Mouse (Mus musculus) lung, embryonic 16.5 days (tissue): ENCODE measurements at regions not wholly inside any gene's neighbourhood (a gene's known extent, or its start where the extent isn't known, plus 50 kb on each side); places are given as distances from the start of the nearest gene placed in this dataset.

Experiments
- ATAC-seq: fragments of 200-750 bp; cut with Nextera tagmentation; 2 replicates; pipeline ENCODE4 v1.8.0; 2017; ENCODE audit warnings: low read depth, mild to moderate bottlenecking, moderate library complexity
- H3K27ac ChIP-seq: fragments of 300-500 bp; sonication (generic); 2 replicates; pipeline ENCODE4 v1.5.1; 2014; ENCODE audit warnings: mild to moderate bottlenecking, control low read depth, low read length
- H3K27me3 ChIP-seq: fragments of 300-500 bp; sonication (generic); 2 replicates; pipeline ENCODE4 v1.6.1; 2014; ENCODE audit warnings: low read depth, low read length, mixed read lengths; ENCODE audit not compliant: control insufficient read depth, insufficient read depth
- H3K36me3 ChIP-seq: fragments of 300-500 bp; sonication (generic); 2 replicates; pipeline ENCODE4 v1.6.1; 2014; ENCODE audit warnings: low read length; ENCODE audit not compliant: control insufficient read depth, insufficient read depth
- H3K4me1 ChIP-seq: fragments of 300-500 bp; sonication (generic); replicated peaks from 2 replicates; pipeline ENCODE4 v1.6.1; 2014; ENCODE audit warnings: low read length, mixed read lengths; ENCODE audit not compliant: control insufficient read depth, insufficient read depth
- H3K4me2 ChIP-seq: fragments of 300-500 bp; sonication (generic); 2 replicates; pipeline ENCODE4 v1.6.1; 2014; ENCODE audit warnings: low read depth, low read length, control low read depth
- H3K4me3 ChIP-seq: fragments of 300-500 bp; sonication (generic); 2 replicates; pipeline ENCODE4 v1.5.1; 2014; ENCODE audit warnings: mild to moderate bottlenecking, low read length, control low read depth
- H3K9ac ChIP-seq: fragments of 300-500 bp; sonication (generic); 2 replicates; pipeline ENCODE4 v1.6.1; 2014; ENCODE audit warnings: low read length, control low read depth
- H3K9me3 ChIP-seq: fragments of 300-500 bp; sonication (generic); 2 replicates; pipeline ENCODE4 v1.6.1; 2016; ENCODE audit warnings: low read length; ENCODE audit not compliant: control insufficient read depth
- WGBS: fragments of 180-500 bp; shearing (Covaris S2); extraction: QIAGEN DNeasy Blood & Tissue Kit; methylation state at CpG from one replicate; pipeline ENCODE4 v1.1.7; 2014; 5-methylcytosine and 5-hydroxymethylcytosine counted together

- no peaks in the 10 kb centered on the region for H3K36me3 ChIP-seq
- ATAC-seq: no peak
- 59% methylated on average over 1 of the region's 1 CpGs for WGBS
- no peaks in the 10 kb centered on the region for H3K4me1 ChIP-seq
- H3K4me3 ChIP-seq: no peak overlapping the region
- no peak overlapping the region for H3K9ac ChIP-seq
- no peak overlapping the region for H3K4me2 ChIP-seq
- no peaks in the 10 kb centered on the region for H3K9me3 ChIP-seq
- no peak overlapping the region for H3K27ac ChIP-seq
- no peaks in the 10 kb centered on the region for H3K27me3 ChIP-seq
These were observed 161.0 kb upstream of the Tmtc1 start for GRCm38 (mm10) chr6:148605226-148605625.

GRCm38 (mm10) chr6:148604790-148605189, 160.6 kb upstream of the Tmtc1 start:
- H3K9ac ChIP-seq: no peak overlapping the region
- no peak overlapping the region for H3K27ac ChIP-seq
- no peaks in the 10 kb centered on the region for H3K36me3 ChIP-seq
- WGBS: 0% methylated on average over 1 of the region's 1 CpGs
- H3K9me3 ChIP-seq: no peaks in the 10 kb centered on the region
- no peaks in the 10 kb centered on the region for H3K4me1 ChIP-seq
- no peak overlapping the region for H3K4me3 ChIP-seq
- H3K27me3 ChIP-seq: no peaks in the 10 kb centered on the region
- ATAC-seq: no peak
- H3K4me2 ChIP-seq: no peak overlapping the region

- Histone ChIP-seq H3K27ac (no peak overlapping the region), H3K4me3 (no peak overlapping the region), H3K36me3 (no peaks in the 10 kb centered on the region), H3K9ac (no peak overlapping the region), H3K4me2 (no peak overlapping the region), H3K4me1 (no peaks in the 10 kb centered on the region), H3K9me3 (no peaks in the 10 kb centered on the region), H3K27me3 (no peaks in the 10 kb centered on the region)
- no peak for ATAC-seq
- WGBS: 76% methylated on average over 2 of the region's 2 CpGs
These were observed 159.7 kb upstream of the Tmtc1 start for GRCm38 (mm10) chr6:148603878-148604277.

GRCm38 (mm10) chr6:148603460-148603859, 159.3 kb upstream of the Tmtc1 start:
- no peak for ATAC-seq
- Histone ChIP-seq H3K4me1 (no peaks in the 10 kb centered on the region), H3K27me3 (no peaks in the 10 kb centered on the region), H3K9ac (no peak overlapping the region), H3K27ac (no peak overlapping the region), H3K36me3 (no peaks in the 10 kb centered on the region), H3K9me3 (no peaks in the 10 kb centered on the region), H3K4me3 (no peak overlapping the region), H3K4me2 (no peak overlapping the region)
- WGBS: 46% methylated on average over 4 of the region's 4 CpGs

GRCm38 (mm10) chr6:148602894-148603293, 158.7 kb upstream of the Tmtc1 start:
- Histone ChIP-seq H3K27ac (no peak overlapping the region), H3K36me3 (no peaks in the 10 kb centered on the region), H3K27me3 (no peaks in the 10 kb centered on the region), H3K9ac (no peak overlapping the region), H3K4me1 (no peaks in the 10 kb centered on the region), H3K4me3 (no peak overlapping the region), H3K9me3 (no peaks in the 10 kb centered on the region), H3K4me2 (no peak overlapping the region)
- no peak for ATAC-seq
- WGBS: 79% methylated on average over 2 of the region's 2 CpGs

GRCm38 (mm10) chr6:148600934-148601333, 156.7 kb upstream of the Tmtc1 start:
- Histone ChIP-seq H3K36me3 (no peaks in the 10 kb centered on the region), H3K4me1 (no peaks in the 10 kb centered on the region; the same call in 1 of the 2 replicates), H3K27ac (no peak overlapping the region), H3K4me2 (no peak overlapping the region), H3K27me3 (no peaks in the 10 kb centered on the region), H3K4me3 (no peak overlapping the region), H3K9ac (no peak overlapping the region), H3K9me3 (no peaks in the 10 kb centered on the region)
- ATAC-seq: no peak
- WGBS: 56% methylated on average over 2 of the region's 2 CpGs

GRCm38 (mm10) chr6:148599473-148599872, 155.3 kb upstream of the Tmtc1 start:
- WGBS: 83% methylated on average over 4 of the region's 4 CpGs
- ATAC-seq: no peak
- Histone ChIP-seq H3K9ac (no peak overlapping the region), H3K4me1 (no peaks in the 10 kb centered on the region; the same call in 1 of the 2 replicates), H3K4me2 (no peak overlapping the region), H3K4me3 (no peak overlapping the region), H3K9me3 (no peaks in the 10 kb centered on the region), H3K36me3 (no peaks in the 10 kb centered on the region), H3K27me3 (no peaks in the 10 kb centered on the region), H3K27ac (no peak overlapping the region)

GRCm38 (mm10) chr6:148598746-148599337, 154.7 kb upstream of the Tmtc1 start:
- H3K36me3 ChIP-seq: no peaks in the 10 kb centered on the region
- H3K27me3 ChIP-seq: no peaks in the 10 kb centered on the region
- no peaks in the 10 kb centered on the region; the same call in 1 of the 2 replicates for H3K4me1 ChIP-seq
- H3K4me3 ChIP-seq: no peak overlapping the region
- H3K27ac ChIP-seq: no peak overlapping the region
- peak overlapping the region; percentile 36 for H3K4me2 ChIP-seq
- no peaks in the 10 kb centered on the region for H3K9me3 ChIP-seq
- ATAC-seq: no peak
- WGBS: 10% methylated on average over 16 of the region's 16 CpGs
- H3K9ac ChIP-seq: 0 out of 2 replicates have a peak overlapping the region, but pooled peaks have one; percentile 17

- H3K9ac ChIP-seq: no peak overlapping the region
- H3K36me3 ChIP-seq: no peaks in the 10 kb centered on the region
- no peaks in the 10 kb centered on the region for H3K9me3 ChIP-seq
- 18% methylated on average over 3 of the region's 3 CpGs for WGBS
- H3K4me2 ChIP-seq: no peak overlapping the region
- H3K4me3 ChIP-seq: no peak overlapping the region
- no peaks in the 10 kb centered on the region for H3K27me3 ChIP-seq
- H3K27ac ChIP-seq: no peak overlapping the region
- ATAC-seq: peak; percentile 88
- H3K4me1 ChIP-seq: no peaks in the 10 kb centered on the region; the same call in 1 of the 2 replicates
These were observed 151.0 kb upstream of the Tmtc1 start for GRCm38 (mm10) chr6:148595009-148595770.
